Mouse (Mus musculus) gastrocnemius, adult 18-20 months (tissue): ENCODE measurements around the gene Dmrt2. TPM values are rescaled to one million over a fixed set of nuclear protein-coding genes. Genes with fewer than 3 reads are reported as not detected.

Source experiments
- DNase-seq: peaks from one replicate; pipeline ENCODE4 v3.0.0; 2021; ENCODE audit warnings: low spot score
- total RNA-seq, 2 experiments: library from RNA; stranded (reverse); gene quantifications; 2 replicates each; pipeline ENCODE4 v1.2.3; 2021

The Dmrt2 gene
- total RNA-seq, 2 experiments from 2014 or later, result 4.9 to 5.8 TPM

GRCm38 (mm10) chr19:25674744-25675143, 2.5 kb downstream of the Dmrt2 start:
- no peak for DNase-seq

GRCm38 (mm10) chr19:25675866-25676440, 3.7 kb downstream of the Dmrt2 start:
- no peak for DNase-seq

- no peak for DNase-seq
Observed at GRCm38 (mm10) chr19:25698850-25699249, 26.6 kb downstream of the Dmrt2 start.

GRCm38 (mm10) chr19:25713382-25713781, 41.2 kb downstream of the Dmrt2 start:
- DNase-seq, result no peak

- DNase-seq, result no peak
Observed at GRCm38 (mm10) chr19:25714927-25715326, 42.7 kb downstream of the Dmrt2 start.

GRCm38 (mm10) chr19:25722616-25723015, 50.4 kb downstream of the Dmrt2 start:
- DNase-seq, result no peak

Other genes starting within 250 kb of the Dmrt2 start
- gene Dmrt1, start 166.8 kb upstream of the Dmrt2 start, total RNA-seq, result not detected
- gene Dmrt3, start 62.1 kb upstream of the Dmrt2 start, total RNA-seq, result not detected